Mouse (Mus musculus) cerebellum, adult 2 months (tissue): ENCODE data around the gene Cybrd1.

Source experiments
- CTCF ChIP-seq: fragments of 200-500 bp; IDR thresholded peaks from 2 replicates; pipeline ENCODE4 v1.5.1; 2011; ENCODE audit warnings: low read depth, mild to moderate bottlenecking, control low read depth, low read length, moderate library complexity, borderline replicate concordance; ENCODE audit not compliant: insufficient read depth
- POLR2A ChIP-seq: fragments of 200-500 bp; IDR thresholded peaks from 2 replicates; pipeline ENCODE4 v1.6.1; 2011; ENCODE audit warnings: low read length, control low read depth, borderline replicate concordance; ENCODE audit not compliant: insufficient read depth

GRCm38 (mm10) chr2:71177250-71177615 is 59.5 kb downstream of the Cybrd1 start:
- no peak for TF ChIP-seq POLR2A
- no peak for TF ChIP-seq CTCF
